Mouse (Mus musculus): Measurements from ENCODE around the gene 4930426L09Rik. TPM values are rescaled to one million over a fixed set of nuclear protein-coding genes. Genes with fewer than 3 reads are reported as not detected.
A peak's percentile ranks its signal among the peaks of the same experiment; 100 is the strongest.

4930426L09Rik gene
- total RNA-seq (2014; fragmentation: Nextera tagmentation): 1.7 and 2.0 TPM in 2 replicates
- total RNA-seq (2017): not detected in 2 replicates

- ATAC-seq (replicated peaks; ENCODE audit: low FRiP score, low TSS enrichment, poor library complexity, severe bottlenecking): peak; percentile 82
These were observed at the start of gene 4930426L09Rik, which contains the start of gene Pip4k2a for GRCm38 (mm10) chr2:18998054-18998478. Gene 4930426L09Rik, plus strand, starts transcription at chr2:18998343. Gene Pip4k2a, minus strand, starts transcription at chr2:18998126.

- ATAC-seq (replicated peaks; ENCODE audit: low FRiP score, low TSS enrichment, poor library complexity, severe bottlenecking): no peak
These were observed 49.4 kb upstream of the 4930426L09Rik start for GRCm38 (mm10) chr2:18948741-18949140.

- no peak for ATAC-seq (replicated peaks; ENCODE audit: low FRiP score, low TSS enrichment, poor library complexity, severe bottlenecking)
These were observed 47.4 kb upstream of the 4930426L09Rik start for GRCm38 (mm10) chr2:18950758-18951157.

- ATAC-seq (replicated peaks; ENCODE audit: low FRiP score, low TSS enrichment, poor library complexity, severe bottlenecking): peak; percentile 64
These were observed 46.0 kb upstream of the 4930426L09Rik start for GRCm38 (mm10) chr2:18952102-18952673.

GRCm38 (mm10) chr2:18954422-18954821, 43.7 kb upstream of the 4930426L09Rik start:
- ATAC-seq (replicated peaks; ENCODE audit: low FRiP score, low TSS enrichment, poor library complexity, severe bottlenecking): peak; percentile 62

GRCm38 (mm10) chr2:18955022-18955421, 43.1 kb upstream of the 4930426L09Rik start:
- ATAC-seq (replicated peaks; ENCODE audit: low FRiP score, low TSS enrichment, poor library complexity, severe bottlenecking): no peak

GRCm38 (mm10) chr2:18955671-18956070, 42.5 kb upstream of the 4930426L09Rik start:
- ATAC-seq (replicated peaks; ENCODE audit: low FRiP score, low TSS enrichment, poor library complexity, severe bottlenecking): no peak

GRCm38 (mm10) chr2:18956424-18956823, 41.7 kb upstream of the 4930426L09Rik start:
- no peak for ATAC-seq (replicated peaks; ENCODE audit: low FRiP score, low TSS enrichment, poor library complexity, severe bottlenecking)

GRCm38 (mm10) chr2:18956945-18957344, 41.2 kb upstream of the 4930426L09Rik start:
- no peak for ATAC-seq (replicated peaks; ENCODE audit: low FRiP score, low TSS enrichment, poor library complexity, severe bottlenecking)

- ATAC-seq (replicated peaks; ENCODE audit: low FRiP score, low TSS enrichment, poor library complexity, severe bottlenecking): no peak
These were observed 40.7 kb upstream of the 4930426L09Rik start for GRCm38 (mm10) chr2:18957459-18957858.

GRCm38 (mm10) chr2:18958044-18958443, 40.1 kb upstream of the 4930426L09Rik start:
- no peak for ATAC-seq (replicated peaks; ENCODE audit: low FRiP score, low TSS enrichment, poor library complexity, severe bottlenecking)

- no peak for ATAC-seq (replicated peaks; ENCODE audit: low FRiP score, low TSS enrichment, poor library complexity, severe bottlenecking)
These were observed 39.6 kb upstream of the 4930426L09Rik start for GRCm38 (mm10) chr2:18958501-18958900.

- peak; percentile 9; the same call in 1 of the 2 replicates for ATAC-seq (replicated peaks; ENCODE audit: low FRiP score, low TSS enrichment, poor library complexity, severe bottlenecking)
These were observed 39.1 kb upstream of the 4930426L09Rik start for GRCm38 (mm10) chr2:18959008-18959407.

GRCm38 (mm10) chr2:18959558-18959957, 38.6 kb upstream of the 4930426L09Rik start:
- ATAC-seq (replicated peaks; ENCODE audit: low FRiP score, low TSS enrichment, poor library complexity, severe bottlenecking): no peak

- no peak for ATAC-seq (replicated peaks; ENCODE audit: low FRiP score, low TSS enrichment, poor library complexity, severe bottlenecking)
These were observed 37.7 kb upstream of the 4930426L09Rik start for GRCm38 (mm10) chr2:18960376-18960973.

GRCm38 (mm10) chr2:18962502-18962901, 35.6 kb upstream of the 4930426L09Rik start:
- ATAC-seq (replicated peaks; ENCODE audit: low FRiP score, low TSS enrichment, poor library complexity, severe bottlenecking): peak; percentile 43; the same call in 1 of the 2 replicates

GRCm38 (mm10) chr2:18963286-18964040, 34.7 kb upstream of the 4930426L09Rik start:
- ATAC-seq (replicated peaks; ENCODE audit: low FRiP score, low TSS enrichment, poor library complexity, severe bottlenecking): no peak

- ATAC-seq (replicated peaks; ENCODE audit: low FRiP score, low TSS enrichment, poor library complexity, severe bottlenecking): no peak
These were observed 33.0 kb upstream of the 4930426L09Rik start for GRCm38 (mm10) chr2:18965108-18965507.

- no peak for ATAC-seq (replicated peaks; ENCODE audit: low FRiP score, low TSS enrichment, poor library complexity, severe bottlenecking)
These were observed 32.2 kb upstream of the 4930426L09Rik start for GRCm38 (mm10) chr2:18965950-18966349.

- no peak for ATAC-seq (replicated peaks; ENCODE audit: low FRiP score, low TSS enrichment, poor library complexity, severe bottlenecking)
These were observed 31.6 kb upstream of the 4930426L09Rik start for GRCm38 (mm10) chr2:18966566-18966965.
